8 mouse cellular contexts compared by ENCODE assay signal in the genomic region with DNA sequence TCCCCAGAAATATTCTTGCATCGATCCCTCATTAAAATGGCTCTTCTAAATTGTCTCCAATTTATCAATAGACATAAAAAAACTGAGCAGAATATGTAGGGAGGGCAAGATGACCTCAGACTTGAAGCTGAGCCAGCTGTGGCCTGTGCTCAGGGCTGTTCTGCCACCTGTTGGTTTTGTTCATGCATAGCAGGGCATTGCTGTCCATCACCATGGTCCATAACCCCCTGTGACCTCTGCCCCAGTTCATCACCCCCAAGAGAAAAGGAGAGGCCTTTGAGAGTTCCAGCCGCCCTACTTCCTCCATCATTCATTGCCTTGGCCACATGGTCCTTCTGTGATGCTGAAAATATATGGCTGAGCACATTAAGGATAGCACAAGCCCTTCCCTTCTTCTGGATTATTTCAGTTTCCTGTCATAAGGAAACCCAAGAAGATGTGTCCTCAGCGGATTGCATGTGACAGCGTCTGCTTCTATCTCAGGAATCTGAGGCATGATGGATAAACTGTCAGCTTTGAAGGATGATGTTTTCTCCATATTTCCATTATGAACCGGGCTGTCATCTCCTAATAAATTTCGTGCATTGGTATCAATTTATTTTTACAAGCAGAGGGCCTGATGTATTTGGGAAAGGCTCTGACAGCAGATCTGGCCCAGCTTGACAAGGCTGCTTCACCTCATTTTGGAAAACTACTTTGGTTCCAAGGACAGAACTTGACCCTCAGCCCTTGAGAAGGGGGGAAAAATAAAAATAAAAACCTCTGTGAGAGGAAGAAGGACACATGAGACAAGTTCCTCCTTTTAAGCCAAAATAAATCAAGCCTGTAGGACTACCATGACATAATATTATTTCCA.
A peak's percentile ranks its signal among the peaks of the same experiment; 100 is the strongest.
DNase-seq lines count a peak whose midpoint lies in the region; ATAC-seq and TF ChIP-seq lines count a peak whose summit lies in the region.

No protein-coding gene starts in this region.

- no peak overlapping the region for H3K4me2 ChIP-seq in heart, embryonic 12.5 days
- no peak overlapping the region for H3K4me2 ChIP-seq in lung, postnatal 0 days (replicated peaks; ENCODE audit: low read depth, low read length)
- H3K4me2 ChIP-seq in forebrain, embryonic 13.5 days, result no peak overlapping the region

- no peaks in the 10 kb centered on the region for H3K36me3 ChIP-seq in heart, embryonic 12.5 days
- no peaks in the 10 kb centered on the region for H3K36me3 ChIP-seq in lung, postnatal 0 days (ENCODE audit: insufficient read depth, low read length)
- no peaks in the 10 kb centered on the region for H3K36me3 ChIP-seq in forebrain, embryonic 13.5 days (ENCODE audit: poor library complexity, severe bottlenecking)

- peak; percentile 66 for TF ChIP-seq CTCF in lung, postnatal 0 days (IDR thresholded peaks at IDR 0.05)

- H3K4me1 ChIP-seq in heart, embryonic 12.5 days (replicated peaks), result peaks cover 4% of the 10 kb centered on the region
- no peaks in the 10 kb centered on the region for H3K4me1 ChIP-seq in lung, postnatal 0 days (ENCODE audit: insufficient read depth, low read depth, low read length)
- H3K4me1 ChIP-seq in forebrain, embryonic 13.5 days, result 0 out of 2 replicates have a peak, but pooled peaks cover 4% of the 10 kb centered on the region

- ATAC-seq in heart, embryonic 12.5 days (ENCODE audit: insufficient number of reproducible peaks, low FRiP score), result no peak
- peak; percentile 25 for ATAC-seq in lung, postnatal 0 days
- no peak for ATAC-seq in forebrain, embryonic 13.5 days

- no peaks in the 10 kb centered on the region for H3K9me3 ChIP-seq in heart, embryonic 12.5 days (replicated peaks)
- H3K9me3 ChIP-seq in lung, postnatal 0 days (ENCODE audit: low read length), result no peaks in the 10 kb centered on the region
- H3K9me3 ChIP-seq in forebrain, embryonic 13.5 days (replicated peaks), result no peaks in the 10 kb centered on the region

- H3K4me3 ChIP-seq in heart, embryonic 12.5 days, result no peak overlapping the region
- no peak overlapping the region for H3K4me3 ChIP-seq in lung, postnatal 0 days (ENCODE audit: low read depth, low read length)
- no peak overlapping the region for H3K4me3 ChIP-seq in forebrain, embryonic 13.5 days

- no peak overlapping the region for H3K27ac ChIP-seq in heart, embryonic 12.5 days (ENCODE audit: poor library complexity, severe bottlenecking)
- H3K27ac ChIP-seq in lung, postnatal 0 days (ENCODE audit: low read length), result no peak overlapping the region
- H3K27ac ChIP-seq in forebrain, embryonic 13.5 days, result no peak overlapping the region

- H3K9ac ChIP-seq in heart, embryonic 12.5 days, result no peak overlapping the region
- H3K9ac ChIP-seq in lung, postnatal 0 days (replicated peaks; ENCODE audit: low read depth), result no peak overlapping the region
- H3K9ac ChIP-seq in forebrain, embryonic 13.5 days, result no peak overlapping the region

- TF ChIP-seq EP300 in lung, postnatal 0 days (IDR thresholded peaks at IDR 0.05), result no peak

- peak; percentile 41 to 53 for DNase-seq in heart, adult 18-20 months
- DNase-seq in NIH3T3 (ENCODE audit: low read depth), result peak; percentile 78
- DNase-seq in gastrocnemius, postnatal 25 days, result peak; percentile 29
- no peak for DNase-seq in lung, postnatal 0 days (ENCODE audit: low spot score)
- DNase-seq in Muller cell, postnatal 12 days (ENCODE audit: inconsistent ontology term), result no peak
- DNase-seq in natural killer cell, adult 2 months (ENCODE audit: low spot score in 2 of 2), result no peak

- H3K27me3 ChIP-seq in heart, embryonic 12.5 days (replicated peaks), result no peaks in the 10 kb centered on the region
- no peaks in the 10 kb centered on the region for H3K27me3 ChIP-seq in lung, postnatal 0 days (replicated peaks; ENCODE audit: insufficient read depth, low read length)
- peaks cover 20% of the 10 kb centered on the region for H3K27me3 ChIP-seq in forebrain, embryonic 13.5 days

- 68% methylated on average over 6 of the region's 6 CpGs for WGBS in heart, embryonic 12.5 days
- 61% methylated on average over 6 of the region's 6 CpGs for WGBS in lung, postnatal 0 days
- WGBS in forebrain, embryonic 13.5 days, result 73% methylated on average over 6 of the region's 6 CpGs

Comparison
In these comparisons a context has a peak if more than half of its experiments do, and no peak if none do; other contexts are left out.
1. DNase-seq: peak in heart, adult 18-20 months (2 of 2), NIH3T3 (single experiment) and gastrocnemius, postnatal 25 days (single experiment); none in lung, postnatal 0 days (single experiment), Muller cell, postnatal 12 days (single experiment) and natural killer cell, adult 2 months (0 of 2).